20 mouse cellular contexts compared by ENCODE assay signal in genomic region chr4:46165831-46166230, GRCm38 (mm10).
"Had no signal": no experiment of that assay in that cellular context is flagged by ENCODE, and none has a peak within 500 bp of the region (broad histone marks: within the 10 kb centered on the region; RNA-seq: fewer than 3 reads in every experiment).

No protein-coding gene starts in this region.

- DNase-seq: kidney, adult 2 months; kidney, postnatal 25 days; layer of hippocampus, adult 9-11 months; liver; liver, embryonic 13.5 days; lung, embryonic 14.5 days; lung, postnatal 4 days; thymus, adult 2 months; thymus, postnatal 14 days; thymus, postnatal 4 days had no signal

- H3K4me1 ChIP-seq: limb, embryonic 10.5 days; limb, embryonic 13.5 days; liver, embryonic 13.5 days; midbrain, embryonic 10.5 days; midbrain, embryonic 13.5 days had no signal

- H3K9ac ChIP-seq: limb, embryonic 13.5 days; liver, embryonic 13.5 days; lung, embryonic 14.5 days; midbrain, embryonic 13.5 days had no signal

- H3K4me3 ChIP-seq: layer of hippocampus, adult 2 months; limb, embryonic 10.5 days; limb, embryonic 13.5 days; liver, embryonic 13.5 days; megakaryocyte, embryonic 14.5 days; midbrain, embryonic 10.5 days; midbrain, embryonic 13.5 days had no signal

- H3K9me3 ChIP-seq: limb, embryonic 10.5 days; limb, embryonic 13.5 days; liver, embryonic 13.5 days; megakaryocyte, embryonic 14.5 days; midbrain, embryonic 10.5 days; midbrain, embryonic 13.5 days had no signal

- H3K4me2 ChIP-seq: limb, embryonic 13.5 days; liver, embryonic 13.5 days; lung, embryonic 14.5 days; midbrain, embryonic 13.5 days had no signal

- ATAC-seq: intestine, postnatal 0 days; lung, postnatal 0 days; midbrain, embryonic 13.5 days had no signal

- H3K27ac ChIP-seq: kidney, postnatal 0 days; layer of hippocampus, adult 2 months; limb, embryonic 10.5 days; limb, embryonic 13.5 days; liver, embryonic 13.5 days; midbrain, embryonic 10.5 days; midbrain, embryonic 13.5 days; stomach, postnatal 0 days had no signal

- H3K27me3 ChIP-seq: limb, embryonic 13.5 days; liver, embryonic 13.5 days; megakaryocyte, embryonic 14.5 days; midbrain, embryonic 13.5 days had no signal
